8 mouse cellular contexts compared by ENCODE assay signal in the genomic region with DNA sequence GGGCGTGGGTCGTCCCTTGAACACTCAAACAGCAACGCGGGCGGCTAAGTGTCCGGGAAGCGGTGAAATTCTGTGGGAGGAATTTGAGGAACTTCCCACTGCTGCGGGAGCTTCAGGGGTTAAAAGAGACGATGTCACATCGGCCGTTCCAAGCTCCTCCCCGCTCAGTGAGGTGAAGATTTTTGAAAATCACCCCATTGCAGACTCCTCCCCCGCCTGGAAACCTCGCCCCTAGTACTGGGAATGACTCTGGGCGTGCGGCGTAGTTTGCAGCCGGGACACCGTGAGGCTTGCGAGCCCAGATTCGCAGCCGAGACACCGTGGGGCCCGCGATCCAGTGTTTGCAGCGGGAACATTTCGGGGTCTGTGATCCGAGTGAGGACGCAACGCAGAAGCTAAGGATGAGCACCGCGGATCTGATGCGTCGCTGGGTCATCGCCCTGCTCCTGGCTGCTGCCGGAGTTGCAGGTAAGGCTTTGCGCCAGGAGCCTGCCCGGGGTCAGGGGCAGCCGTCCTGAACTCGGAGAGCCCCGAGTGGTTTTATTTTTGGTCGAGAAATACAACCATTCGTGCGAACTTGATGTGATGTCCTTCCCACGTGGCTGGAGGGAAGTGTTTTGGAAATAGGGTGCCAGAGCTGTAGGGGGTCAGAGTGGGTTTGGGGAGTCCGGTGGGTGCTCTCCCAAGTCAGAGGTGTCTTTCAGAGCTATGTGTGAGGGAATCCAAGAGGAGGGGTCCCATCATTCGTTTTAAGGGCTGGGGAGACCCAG. TPM values are rescaled to one million over a fixed set of nuclear protein-coding genes. Genes with fewer than 3 reads are reported as not detected.
DNase-seq lines count a peak whose midpoint lies in the region; ATAC-seq and TF ChIP-seq lines count a peak whose summit lies in the region.

A gene (plus strand): TSS at position 107 of the 770 bp plus-strand sequence.

- H3K9me3 ChIP-seq in embryonic facial prominence, embryonic 15.5 days (replicated peaks): no peaks in the 10 kb centered on the region
- H3K9me3 ChIP-seq in kidney, embryonic 14.5 days (ENCODE audit: control insufficient read depth, low read length): no peaks in the 10 kb centered on the region
- no peaks in the 10 kb centered on the region for H3K9me3 ChIP-seq in limb, embryonic 15.5 days

- no peaks in the 10 kb centered on the region for H3K36me3 ChIP-seq in embryonic facial prominence, embryonic 15.5 days
- H3K36me3 ChIP-seq in kidney, embryonic 14.5 days (ENCODE audit: control insufficient read depth, insufficient read depth, low read length): no peaks in the 10 kb centered on the region; the same call in 1 of the 2 replicates
- no peaks in the 10 kb centered on the region; the same call in 1 of the 2 replicates for H3K36me3 ChIP-seq in limb, embryonic 15.5 days

- peak within 1 kb of the TSS; percentile 71 for H3K4me3 ChIP-seq in bone marrow, adult 2 months (replicated peaks; ENCODE audit: control insufficient read depth, low read depth, low read length)
- H3K4me3 ChIP-seq in embryonic facial prominence, embryonic 15.5 days (replicated peaks): peak within 1 kb of the TSS; percentile 63
- H3K4me3 ChIP-seq in kidney, embryonic 14.5 days (ENCODE audit: low read length): peak within 1 kb of the TSS; percentile 84
- peak within 1 kb of the TSS; percentile 58 for H3K4me3 ChIP-seq in limb, embryonic 15.5 days

- H3K4me2 ChIP-seq in embryonic facial prominence, embryonic 15.5 days (replicated peaks): peak within 1 kb of the TSS; percentile 66
- H3K4me2 ChIP-seq in kidney, embryonic 14.5 days (replicated peaks; ENCODE audit: low read depth, low read length): peak within 1 kb of the TSS; percentile 69
- peak within 1 kb of the TSS; percentile 61 for H3K4me2 ChIP-seq in limb, embryonic 15.5 days

- ATAC-seq in embryonic facial prominence, embryonic 15.5 days (ENCODE audit: insufficient number of reproducible peaks, low FRiP score, low TSS enrichment, low read depth): peak; percentile 90
- peak; percentile 81 for ATAC-seq in kidney, embryonic 14.5 days (ENCODE audit: low FRiP score, low TSS enrichment)
- ATAC-seq in limb, embryonic 15.5 days (ENCODE audit: insufficient number of reproducible peaks, low FRiP score, low TSS enrichment, low read depth): peak; percentile 83

- TF ChIP-seq CTCF in bone marrow, adult 2 months (IDR thresholded peaks at IDR 0.05; ENCODE audit: control insufficient read depth, insufficient read depth, low read length): no peak

- TF ChIP-seq POLR2A in bone marrow, adult 2 months (IDR thresholded peaks at IDR 0.05; ENCODE audit: borderline replicate concordance, control insufficient read depth, low read depth, low read length): peak; percentile 81; the same call in 1 of the 2 replicates

- peak within 1 kb of the TSS; percentile 53 for H3K9ac ChIP-seq in embryonic facial prominence, embryonic 15.5 days
- peak within 1 kb of the TSS; percentile 75 for H3K9ac ChIP-seq in kidney, embryonic 14.5 days (ENCODE audit: low read depth, low read length)
- peak within 1 kb of the TSS; percentile 47 for H3K9ac ChIP-seq in limb, embryonic 15.5 days

- under 1% methylated on average over 47 of the region's 47 CpGs for WGBS in bone marrow, adult 2 months
- WGBS in embryonic facial prominence, embryonic 15.5 days: under 1% methylated on average over 47 of the region's 47 CpGs
- under 1% methylated on average over 47 of the region's 47 CpGs for WGBS in kidney, embryonic 14.5 days
- WGBS in limb, embryonic 15.5 days: under 1% methylated on average over 47 of the region's 47 CpGs

- no peaks in the 10 kb centered on the region for H3K27me3 ChIP-seq in embryonic facial prominence, embryonic 15.5 days
- no peaks in the 10 kb centered on the region for H3K27me3 ChIP-seq in kidney, embryonic 14.5 days (ENCODE audit: control insufficient read depth, insufficient read depth, low read length)
- no peaks in the 10 kb centered on the region for H3K27me3 ChIP-seq in limb, embryonic 15.5 days

- peaks cover 3% of the 10 kb centered on the region; the same call in 1 of the 2 replicates for H3K4me1 ChIP-seq in bone marrow, adult 2 months (ENCODE audit: control insufficient read depth, insufficient read depth, low read length)
- H3K4me1 ChIP-seq in embryonic facial prominence, embryonic 15.5 days: peaks cover 30% of the 10 kb centered on the region
- peaks cover 8% of the 10 kb centered on the region; the same call in 1 of the 2 replicates for H3K4me1 ChIP-seq in kidney, embryonic 14.5 days (ENCODE audit: control insufficient read depth, insufficient read depth, low read length)
- peaks cover 33% of the 10 kb centered on the region for H3K4me1 ChIP-seq in limb, embryonic 15.5 days

- DNase-seq in 416B (ENCODE audit: low read depth): peak; percentile 95
- peak; percentile 82 to 83 for DNase-seq in heart, adult 9 months (ENCODE audit: low spot score in 2 of 2)
- peak; percentile 80 to 83 for DNase-seq in monocyte, adult 2 months (ENCODE audit: low read depth in 1 of 2, low spot score in 2 of 2)
- DNase-seq in spleen, postnatal 4 days (ENCODE audit: low spot score in 2 of 2): peak; percentile 76 to 84

- H3K27ac ChIP-seq in bone marrow, adult 2 months (ENCODE audit: control insufficient read depth, insufficient read depth, low read depth, low read length, poor library complexity): peak within 1 kb of the TSS; percentile 75
- peak within 1 kb of the TSS; percentile 96 for H3K27ac ChIP-seq in embryonic facial prominence, embryonic 15.5 days (replicated peaks)
- H3K27ac ChIP-seq in kidney, embryonic 14.5 days (ENCODE audit: low read depth, low read length): peak within 1 kb of the TSS; percentile 96
- H3K27ac ChIP-seq in limb, embryonic 15.5 days: peak within 1 kb of the TSS; percentile 96

RNA-seq across cellular contexts. Expression of the gene that starts here (rescaled TPM):
- polyA plus RNA-seq in bone marrow, adult 2 months (2011; ENCODE audit: insufficient read depth, insufficient read length, low replicate concordance, missing spikeins): 8.1 and 14.5 TPM in 2 replicates
- polyA plus RNA-seq in embryonic facial prominence, embryonic 15.5 days (2015; fragmentation: Nextera tagmentation; extraction: Ambion mirVana): 35.5 and 39.4 TPM in 2 replicates
- polyA plus RNA-seq in kidney, embryonic 14.5 days (2014; fragmentation: Nextera tagmentation; extraction: Ambion mirVana): 13.2 and 15.8 TPM in 2 replicates
- 41.4 and 42.8 TPM in 2 replicates for polyA plus RNA-seq in limb, embryonic 15.5 days (2015; fragmentation: Nextera tagmentation; extraction: Ambion mirVana)

Comparison
In these comparisons a context has a peak if more than half of its experiments do, and no peak if none do; other contexts are left out.
1. Peak in every context shown above with its lines: DNase-seq, ATAC-seq, H3K4me3 ChIP-seq and H3K27ac ChIP-seq.